Mouse (Mus musculus) ES-E14 (cell line): ENCODE data around the gene Nr2e3. TPM values are rescaled to one million over a fixed set of nuclear protein-coding genes. Genes with fewer than 3 reads are reported as not detected.

ENCODE experiments used
- DNase-seq: peaks from one replicate; pipeline ENCODE4 v3.0.0-alpha.2; 2013; ENCODE audit warnings: low read depth, low spot score
- H3K27ac ChIP-seq: 2 replicates; pipeline ENCODE4 v1.5.1; 2012; ENCODE audit warnings: low read depth, mild to moderate bottlenecking, low read length, moderate library complexity, mixed read lengths; ENCODE audit not compliant: poor library complexity, insufficient read depth, severe bottlenecking
- H3K36me3 ChIP-seq: 2 replicates; pipeline ENCODE4 v1.6.1; 2012; ENCODE audit warnings: mild to moderate bottlenecking, low read length, moderate library complexity, mixed read lengths; ENCODE audit not compliant: control insufficient read depth, poor library complexity, insufficient read depth, severe bottlenecking
- H3K4me1 ChIP-seq, 2 experiments: fragments of 150-350 bp in 1 of 2; sonication (generic) in 1 of 2; 2 replicates each; pipeline ENCODE4 v1.6.1; 2012; ENCODE audit warnings: low read length in 2 of 2, mild to moderate bottlenecking in 1 of 2, mixed read lengths in 1 of 2; ENCODE audit not compliant: control insufficient read depth in 2 of 2, insufficient read depth in 2 of 2, poor library complexity in 1 of 2
- H3K4me3 ChIP-seq, 2 experiments: fragments of 150-350 bp in 1 of 2; sonication (generic) in 1 of 2; 2 replicates each; pipeline ENCODE4 v1.5.1; 2012; ENCODE audit warnings: low read length in 2 of 2, low read depth in 1 of 2, mild to moderate bottlenecking in 1 of 2, mixed read lengths in 1 of 2; ENCODE audit not compliant: insufficient read depth in 1 of 2, poor library complexity in 1 of 2, severe bottlenecking in 1 of 2
- H3K9ac ChIP-seq: 2 replicates; pipeline ENCODE4 v1.6.1; 2012; ENCODE audit warnings: low read depth, mild to moderate bottlenecking, low read length, mixed read lengths; ENCODE audit not compliant: poor library complexity, insufficient read depth, severe bottlenecking
- H3K9me3 ChIP-seq: fragments of 150-350 bp; sonication (generic); 2 replicates; pipeline ENCODE4 v1.6.1; 2012; ENCODE audit warnings: low read depth, mild to moderate bottlenecking, low read length; ENCODE audit not compliant: control insufficient read depth, insufficient read depth
- CHD2 ChIP-seq: IDR thresholded peaks from 2 replicates; pipeline ENCODE4 v1.6.1; 2014; ENCODE audit warnings: mild to moderate bottlenecking, low read depth, low read length, inconsistent platforms
- HCFC1 ChIP-seq: IDR thresholded peaks from 2 replicates; pipeline ENCODE4 v1.6.1; 2012; ENCODE audit warnings: low read length, inconsistent platforms, borderline replicate concordance; ENCODE audit not compliant: insufficient read depth
- MAFK ChIP-seq: IDR thresholded peaks from 2 replicates; pipeline ENCODE4 v1.6.1; 2014; ENCODE audit warnings: mild to moderate bottlenecking, low read depth, low read length, inconsistent platforms; ENCODE audit not compliant: insufficient read depth
- ZC3H11A ChIP-seq: IDR thresholded peaks from 2 replicates; pipeline ENCODE4 v1.6.1; 2012; ENCODE audit warnings: low read depth, mild to moderate bottlenecking, inconsistent platforms, low read length, borderline replicate concordance
- ZNF384 ChIP-seq: IDR thresholded peaks from 2 replicates; pipeline ENCODE4 v1.6.1; 2012; ENCODE audit warnings: low read depth, low read length, inconsistent platforms
- in situ Hi-C, 2 experiments: fragments of 600-800 bp; cut with MboI; formaldehyde crosslinking; loops; one replicate each; pipeline ENCODE4 v1.15.1; 2025; ENCODE audit warnings: low sequenced_read_pairs in 2 of 2, inconsistent platforms in 1 of 2; ENCODE audit not compliant: unreplicated experiment in 2 of 2
- total RNA-seq: library from RNA; depleted of rRNA; stranded (reverse); fragments of 300-350 nt; gene quantifications from 2 replicates; pipeline ENCODE4 v1.2.3, GENCODE M21; 2012

The Nr2e3 gene
- total RNA-seq, 1 experiment: 0.31 TPM

DNA sequence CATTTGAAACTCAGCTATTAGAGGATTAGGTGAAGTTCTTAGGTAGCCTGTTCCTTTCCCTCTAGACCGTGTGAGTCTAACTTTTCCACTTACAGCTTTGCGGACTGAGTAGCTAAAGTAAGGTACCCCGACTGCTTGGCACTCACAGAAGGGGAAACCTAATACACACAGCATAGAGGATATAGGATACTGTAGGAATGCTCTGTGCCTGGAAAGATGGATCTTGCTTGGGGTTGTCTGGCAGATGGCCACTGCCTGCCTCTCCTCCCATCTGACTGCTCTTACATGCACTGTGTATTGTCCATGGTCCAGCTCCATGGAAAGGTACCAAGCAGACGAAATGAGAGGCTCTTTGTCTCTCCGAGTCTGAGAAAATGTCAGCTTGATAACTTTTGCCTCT is 30.9 kb upstream of the Nr2e3 start:
- in situ Hi-C loops: no loop called here
- no peak overlapping the region for H3K9ac ChIP-seq
- no peaks in the 10 kb centered on the region for H3K36me3 ChIP-seq
- peaks cover 0 to 2% of the 10 kb centered on the region in 2 experiments; a peak in 1 of 4 replicates for H3K4me1 ChIP-seq
- H3K9me3 ChIP-seq: no peaks in the 10 kb centered on the region
- no peak for DNase-seq
- no peak overlapping the region for H3K4me3 ChIP-seq
- no peak overlapping the region for H3K27ac ChIP-seq
- TF ChIP-seq ZNF384 (no peak), HCFC1 (no peak), CHD2 (no peak), ZC3H11A (no peak), MAFK (no peak)

DNA sequence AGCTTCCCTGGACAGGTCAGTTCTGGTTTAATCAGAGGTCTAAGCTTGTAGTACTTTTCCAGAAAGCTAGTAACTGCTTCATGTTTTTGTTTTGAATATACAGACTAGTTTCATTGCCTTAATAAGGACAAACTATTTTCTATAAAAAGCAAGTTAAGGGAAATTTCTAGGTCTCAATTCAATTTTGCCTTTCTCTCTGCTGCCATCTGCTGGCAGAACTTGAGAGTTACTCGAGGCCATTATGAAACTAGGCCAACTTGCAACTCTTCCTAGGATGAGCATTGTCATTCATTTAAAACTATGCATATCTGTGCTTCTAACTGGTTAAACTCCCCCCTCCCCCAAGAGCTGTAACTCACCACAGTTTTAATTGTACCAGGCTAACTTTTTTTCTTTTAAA is 29.4 kb upstream of the Nr2e3 start:
- peak; percentile 66 for DNase-seq
- peaks cover 0 to 2% of the 10 kb centered on the region in 2 experiments; a peak in 1 of 4 replicates for H3K4me1 ChIP-seq
- H3K9ac ChIP-seq: no peak overlapping the region
- no peaks in the 10 kb centered on the region for H3K9me3 ChIP-seq
- no peaks in the 10 kb centered on the region for H3K36me3 ChIP-seq
- in situ Hi-C loops: loop anchor here in 1 of 2 experiments (10.0 kb wide), 1 partner anchor 265 kb away; no protein-coding TSS in a partner anchor
- H3K4me3 ChIP-seq: no peak overlapping the region
- no peak overlapping the region for H3K27ac ChIP-seq
- TF ChIP-seq ZNF384 (no peak), ZC3H11A (no peak), CHD2 (no peak), MAFK (no peak), HCFC1 (no peak)

DNA sequence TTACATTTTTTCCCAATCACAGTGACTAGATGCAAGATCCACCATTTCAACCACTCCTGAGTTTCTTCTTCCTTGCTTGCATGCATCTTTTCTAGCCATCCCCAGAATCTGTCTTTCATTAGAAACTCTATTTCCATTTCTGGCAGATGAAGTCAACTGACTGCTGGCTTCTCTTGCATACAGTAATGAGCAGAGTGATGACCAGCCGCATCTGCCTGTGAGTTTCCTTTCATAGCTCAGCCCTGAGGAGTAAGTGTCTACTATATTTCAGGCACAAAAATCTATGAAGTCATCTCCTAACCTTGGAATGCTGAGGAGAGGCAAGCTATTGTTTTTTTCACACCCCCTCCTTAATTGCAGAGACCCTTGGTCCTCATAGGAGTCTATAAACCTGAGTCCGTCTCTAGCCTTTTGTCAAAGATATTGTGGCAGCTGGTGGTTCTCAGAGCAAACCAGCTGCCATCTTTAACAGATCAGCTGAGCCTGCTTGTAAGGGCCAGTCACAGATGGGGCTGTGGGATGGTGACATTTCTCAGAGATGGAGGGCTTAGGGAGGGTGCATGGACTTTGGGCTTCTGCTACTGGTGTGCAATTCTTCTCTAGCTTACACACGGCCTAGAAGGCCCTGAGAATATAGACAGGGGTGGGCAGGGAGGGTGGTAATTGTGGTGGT is 25.6 kb upstream of the Nr2e3 start:
- Histone ChIP-seq H3K4me3 (no peak overlapping the region), H3K9ac (no peak overlapping the region), H3K4me1 (peaks cover 0 to 2% of the 10 kb centered on the region in 2 experiments; a peak in 1 of 4 replicates), H3K36me3 (no peaks in the 10 kb centered on the region), H3K9me3 (no peaks in the 10 kb centered on the region), H3K27ac (no peak overlapping the region)
- DNase-seq: no peak
- in situ Hi-C loops: loop anchor here in 1 of 2 experiments (10.0 kb wide), 1 partner anchor 261 kb away; no protein-coding TSS in a partner anchor
- no peak for TF ChIP-seq CHD2
- TF ChIP-seq HCFC1: no peak
- no peak for TF ChIP-seq MAFK
- TF ChIP-seq ZNF384: no peak

DNA sequence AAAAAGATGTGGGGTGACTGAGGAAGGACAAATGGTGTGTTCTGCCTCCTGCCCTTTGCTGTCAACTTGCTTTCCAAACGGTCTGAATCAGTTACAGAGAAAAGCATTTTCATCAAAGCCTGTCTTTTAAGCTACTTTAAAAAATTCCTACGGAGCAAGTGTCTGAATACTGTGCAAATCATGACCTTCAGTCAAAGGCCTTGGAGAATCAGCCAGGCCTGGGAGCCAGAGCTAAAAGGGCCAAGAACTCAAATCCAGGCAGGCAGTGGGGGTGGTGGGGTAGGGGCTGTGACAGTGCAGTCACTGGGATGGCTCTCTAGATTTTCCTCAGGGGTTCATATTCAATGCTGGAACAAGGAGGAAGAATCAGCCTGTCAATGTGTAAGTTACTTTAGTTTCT is 20.7 kb upstream of the Nr2e3 start:
- Histone ChIP-seq H3K36me3 (no peaks in the 10 kb centered on the region), H3K9me3 (no peaks in the 10 kb centered on the region), H3K4me3 (no peak overlapping the region), H3K27ac (no peak overlapping the region), H3K4me1 (no peaks in the 10 kb centered on the region), H3K9ac (no peak overlapping the region)
- DNase-seq: no peak
- TF ChIP-seq CHD2: no peak
- TF ChIP-seq ZNF384: no peak
- TF ChIP-seq ZC3H11A: no peak
- TF ChIP-seq MAFK: no peak
- TF ChIP-seq HCFC1: no peak
- in situ Hi-C loops: loop anchor here in 1 of 2 experiments (10.0 kb wide), 1 partner anchor 256 kb away; no protein-coding TSS in a partner anchor
